Mouse (Mus musculus): Measurements from ENCODE around the gene Psmd9. TPM values are rescaled to one million over a fixed set of nuclear protein-coding genes. Genes with fewer than 3 reads are reported as not detected.

Psmd9 gene
- polyA plus RNA-seq, 1 experiment from 2014 or later, result 13.6 TPM

- H3K27ac ChIP-seq, result peak overlapping the region; percentile 57; the same call in 1 of the 2 replicates
- peaks cover 41% of the 10 kb centered on the region for H3K36me3 ChIP-seq (ENCODE audit: inconsistent target)
- WGBS (ENCODE audit: missing documents), result 90% methylated on average over 12 of the region's 19 CpGs
- no peak overlapping the region for H3K4me3 ChIP-seq (ENCODE audit: inconsistent target)
- peaks cover 94% of the 10 kb centered on the region for H3K79me2 ChIP-seq (ENCODE audit: inconsistent target)
Measured at GRCm38 (mm10) chr5:123151707-123152362, 17.4 kb upstream of the Psmd9 start.

- Histone ChIP-seq H3K4me3 (ENCODE audit: inconsistent target) (no peak overlapping the region), H3K79me2 (ENCODE audit: inconsistent target) (peaks cover 90% of the 10 kb centered on the region), H3K27ac (no peak overlapping the region), H3K36me3 (ENCODE audit: inconsistent target) (peaks cover 41% of the 10 kb centered on the region)
- 0% methylated on average over 1 of the region's 1 CpGs for WGBS (ENCODE audit: missing documents)
Measured at GRCm38 (mm10) chr5:123152901-123153300, 16.3 kb upstream of the Psmd9 start.

DNA sequence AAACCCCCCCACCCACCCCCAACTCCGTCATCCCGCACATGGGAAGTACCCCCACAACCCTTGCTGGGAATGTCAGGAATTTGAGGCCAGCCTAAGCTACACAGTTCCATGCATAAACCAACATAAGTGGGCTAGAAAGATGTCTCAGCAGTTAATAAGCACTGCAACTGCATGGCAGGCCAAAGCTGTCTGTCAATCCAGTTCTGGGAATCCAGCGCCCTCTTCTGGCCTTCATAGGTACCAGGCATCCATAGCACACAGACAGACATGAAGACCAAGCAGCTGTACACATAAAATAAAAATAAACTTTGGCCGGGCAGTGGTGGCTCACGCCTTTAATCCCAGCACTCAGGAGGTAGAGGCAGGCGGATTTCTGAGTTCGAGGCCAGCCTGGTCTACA is 13.8 kb upstream of the Psmd9 start:
- H3K79me2 ChIP-seq (ENCODE audit: inconsistent target), result peaks cover 65% of the 10 kb centered on the region
- no peak overlapping the region for H3K4me3 ChIP-seq (ENCODE audit: inconsistent target)
- peaks cover 51% of the 10 kb centered on the region for H3K36me3 ChIP-seq (ENCODE audit: inconsistent target)
- H3K27ac ChIP-seq, result no peak overlapping the region
- WGBS (ENCODE audit: missing documents), result 63% methylated on average over 7 of the region's 7 CpGs

DNA sequence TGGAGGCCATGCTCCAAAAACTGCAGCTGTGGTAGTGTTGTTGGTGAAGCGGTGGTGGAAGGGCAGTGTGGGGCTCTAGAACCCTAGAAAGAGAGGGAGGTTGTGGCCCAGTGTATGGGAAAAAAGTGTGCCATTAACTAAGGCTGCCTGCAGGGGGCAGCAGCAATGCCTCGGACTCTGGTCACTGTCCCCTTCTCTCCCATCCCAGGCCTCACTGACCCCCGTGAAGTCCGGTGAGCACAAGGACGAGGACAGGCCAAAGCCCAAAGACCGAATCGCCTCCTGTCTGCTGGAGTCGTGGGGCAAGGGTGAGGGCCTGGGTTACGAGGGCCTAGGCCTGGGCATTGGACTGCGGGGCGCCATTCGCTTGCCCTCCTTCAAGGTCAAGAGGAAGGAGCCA is 12.4 kb upstream of the Psmd9 start:
- Histone ChIP-seq H3K79me2 (ENCODE audit: inconsistent target) (peaks cover 51% of the 10 kb centered on the region; the same call in 1 of the 2 replicates), H3K27ac (no peak overlapping the region), H3K36me3 (ENCODE audit: inconsistent target) (peaks cover 61% of the 10 kb centered on the region), H3K4me3 (ENCODE audit: inconsistent target) (no peak overlapping the region)
- WGBS (ENCODE audit: missing documents), result 90% methylated on average over 10 of the region's 12 CpGs

GRCm38 (mm10) chr5:123157972-123158371 is 11.2 kb upstream of the Psmd9 start:
- H3K79me2 ChIP-seq (ENCODE audit: inconsistent target), result peaks cover 39% of the 10 kb centered on the region; the same call in 1 of the 2 replicates
- peaks cover 72% of the 10 kb centered on the region for H3K36me3 ChIP-seq (ENCODE audit: inconsistent target)
- 68% methylated on average over 4 of the region's 4 CpGs for WGBS (ENCODE audit: missing documents)

DNA sequence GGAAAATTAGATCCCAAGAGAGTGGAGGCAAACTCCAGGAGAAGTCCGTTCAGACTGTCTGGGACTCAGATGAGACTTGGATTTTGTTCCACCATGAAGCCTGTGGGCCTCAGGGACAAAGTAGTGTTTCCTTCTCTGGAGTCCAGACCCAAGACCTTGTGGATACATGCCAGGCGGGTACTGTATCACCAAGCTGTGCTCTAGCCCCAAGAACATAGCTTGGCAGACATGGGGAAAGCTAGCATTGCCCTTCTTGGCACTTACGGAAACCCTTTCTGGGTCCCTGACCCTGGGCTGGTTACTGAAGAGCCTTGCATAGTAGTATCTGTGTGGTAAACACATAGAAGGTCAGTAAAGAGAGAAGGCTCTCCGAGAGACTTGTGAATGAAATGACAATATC is 9.8 kb upstream of the Psmd9 start:
- H3K36me3 ChIP-seq (ENCODE audit: inconsistent target), result peaks cover 76% of the 10 kb centered on the region
- no peak overlapping the region for H3K4me3 ChIP-seq (ENCODE audit: inconsistent target)
- peaks cover 24% of the 10 kb centered on the region; the same call in 1 of the 2 replicates for H3K79me2 ChIP-seq (ENCODE audit: inconsistent target)
- WGBS (ENCODE audit: missing documents), result 94% methylated on average over 4 of the region's 4 CpGs
- H3K27ac ChIP-seq, result no peak overlapping the region

More at GRCm38 (mm10) chr5:123157972-123158371, 11.2 kb upstream of the Psmd9 start:
- Histone ChIP-seq H3K4me3 (ENCODE audit: inconsistent target) (no peak overlapping the region), H3K27ac (no peak overlapping the region)

GRCm38 (mm10) chr5:123159866-123160265 is 9.3 kb upstream of the Psmd9 start:
- Histone ChIP-seq H3K79me2 (ENCODE audit: inconsistent target) (peaks cover 20% of the 10 kb centered on the region; the same call in 1 of the 2 replicates), H3K36me3 (ENCODE audit: inconsistent target) (peaks cover 76% of the 10 kb centered on the region), H3K27ac (no peak overlapping the region), H3K4me3 (ENCODE audit: inconsistent target) (no peak overlapping the region)
- 95% methylated on average over 11 of the region's 15 CpGs for WGBS (ENCODE audit: missing documents)

- WGBS (ENCODE audit: missing documents), result 95% methylated on average over 6 of the region's 15 CpGs
- Histone ChIP-seq H3K27ac (no peak overlapping the region), H3K79me2 (ENCODE audit: inconsistent target) (peaks cover 19% of the 10 kb centered on the region; the same call in 1 of the 2 replicates), H3K36me3 (ENCODE audit: inconsistent target) (peaks cover 75% of the 10 kb centered on the region), H3K4me3 (ENCODE audit: inconsistent target) (no peak overlapping the region)
Measured at GRCm38 (mm10) chr5:123160341-123160740, 8.9 kb upstream of the Psmd9 start.

- Histone ChIP-seq H3K4me3 (ENCODE audit: inconsistent target) (no peak overlapping the region), H3K36me3 (ENCODE audit: inconsistent target) (peaks cover 69% of the 10 kb centered on the region), H3K27ac (no peak overlapping the region), H3K79me2 (ENCODE audit: inconsistent target) (no peaks in the 10 kb centered on the region; the same call in 1 of the 2 replicates)
- WGBS (ENCODE audit: missing documents), result 92% methylated on average over 8 of the region's 9 CpGs
Measured at GRCm38 (mm10) chr5:123162942-123163341, 6.3 kb upstream of the Psmd9 start.

- Histone ChIP-seq H3K27ac (no peak overlapping the region), H3K79me2 (ENCODE audit: inconsistent target) (no peaks in the 10 kb centered on the region), H3K4me3 (ENCODE audit: inconsistent target) (no peak overlapping the region), H3K36me3 (ENCODE audit: inconsistent target) (peaks cover 44% of the 10 kb centered on the region)
- 77% methylated on average over 10 of the region's 10 CpGs for WGBS (ENCODE audit: missing documents)
Measured at GRCm38 (mm10) chr5:123166437-123166836, 2.8 kb upstream of the Psmd9 start.

GRCm38 (mm10) chr5:123167591-123167990 is 1.6 kb upstream of the Psmd9 start:
- Histone ChIP-seq H3K27ac (no peak overlapping the region), H3K36me3 (ENCODE audit: inconsistent target) (peaks cover 33% of the 10 kb centered on the region), H3K4me3 (ENCODE audit: inconsistent target) (no peak overlapping the region), H3K79me2 (ENCODE audit: inconsistent target) (no peaks in the 10 kb centered on the region)
- WGBS (ENCODE audit: missing documents), result 48% methylated on average over 4 of the region's 5 CpGs

GRCm38 (mm10) chr5:123170365-123170764 is 1.2 kb downstream of the Psmd9 start:
- Histone ChIP-seq H3K27ac (no peak overlapping the region), H3K79me2 (ENCODE audit: inconsistent target) (no peaks in the 10 kb centered on the region), H3K4me3 (ENCODE audit: inconsistent target) (no peak overlapping the region), H3K36me3 (ENCODE audit: inconsistent target) (peaks cover 12% of the 10 kb centered on the region; the same call in 1 of the 2 replicates)
- WGBS (ENCODE audit: missing documents), result 90% methylated on average over 9 of the region's 9 CpGs

GRCm38 (mm10) chr5:123171646-123172350 is 2.6 kb downstream of the Psmd9 start:
- H3K36me3 ChIP-seq (ENCODE audit: inconsistent target), result peaks cover 4% of the 10 kb centered on the region; the same call in 1 of the 2 replicates
- H3K79me2 ChIP-seq (ENCODE audit: inconsistent target), result no peaks in the 10 kb centered on the region
- 29% methylated on average over 22 of the region's 22 CpGs for WGBS (ENCODE audit: missing documents)
- no peak overlapping the region for H3K4me3 ChIP-seq (ENCODE audit: inconsistent target)
- H3K27ac ChIP-seq, result no peak overlapping the region

- Histone ChIP-seq H3K27ac (no peak overlapping the region), H3K79me2 (ENCODE audit: inconsistent target) (no peaks in the 10 kb centered on the region), H3K36me3 (ENCODE audit: inconsistent target) (no peaks in the 10 kb centered on the region), H3K4me3 (ENCODE audit: inconsistent target) (no peak overlapping the region)
- WGBS (ENCODE audit: missing documents), result 85% methylated on average over 5 of the region's 5 CpGs
Measured at GRCm38 (mm10) chr5:123178792-123179191, 9.6 kb downstream of the Psmd9 start.

DNA sequence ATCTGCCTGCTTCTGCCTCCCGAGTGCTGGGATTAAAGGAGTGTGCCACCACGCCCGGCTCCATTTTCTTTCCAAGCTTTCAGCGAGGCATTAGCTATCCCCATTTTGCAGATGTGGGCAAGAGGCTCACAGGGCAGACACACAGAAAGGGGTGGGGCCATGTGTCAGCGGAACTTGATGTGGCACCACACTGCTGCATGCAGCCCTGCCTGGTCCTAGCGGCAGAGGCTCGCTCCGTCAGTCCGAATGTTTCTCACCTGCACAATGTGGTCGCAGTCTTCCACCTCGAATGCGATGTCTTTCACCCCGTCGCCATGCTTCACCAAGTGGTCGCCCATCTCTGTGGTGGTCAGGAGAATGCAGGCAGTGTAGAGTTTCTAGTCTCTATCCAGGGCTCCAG is 11.2 kb downstream of the Psmd9 start:
- WGBS (ENCODE audit: missing documents), result 95% methylated on average over 15 of the region's 15 CpGs
- no peak overlapping the region for H3K4me3 ChIP-seq (ENCODE audit: inconsistent target)
- no peak overlapping the region for H3K27ac ChIP-seq
- no peaks in the 10 kb centered on the region for H3K79me2 ChIP-seq (ENCODE audit: inconsistent target)
- H3K36me3 ChIP-seq (ENCODE audit: inconsistent target), result no peaks in the 10 kb centered on the region
